Mouse (Mus musculus): ENCODE results near the gene Txnrd1.

Gene Txnrd1

DNA sequence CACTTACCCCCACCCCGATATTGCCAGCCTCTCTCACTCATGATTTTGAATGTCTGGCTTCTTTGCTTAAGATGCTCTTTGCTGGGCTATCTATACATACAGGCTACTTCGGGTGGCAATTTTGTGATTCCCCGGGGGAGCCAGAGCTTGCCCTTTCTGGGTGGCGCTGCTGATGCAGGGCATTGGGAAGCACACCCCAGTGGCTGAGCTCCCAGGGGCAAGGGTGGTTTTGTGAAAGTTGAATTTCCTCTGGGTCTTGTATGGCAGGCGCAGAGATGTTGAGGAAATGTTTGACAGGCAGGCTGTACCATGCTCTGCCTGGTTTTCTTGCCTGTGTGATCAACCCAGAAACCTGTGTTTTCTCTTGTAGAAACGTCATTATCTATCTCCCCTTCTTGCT is 15.1 kb upstream of the Txnrd1 start:
- DNase-seq = no peak

- DNase-seq = no peak
These were observed 10.5 kb upstream of the Txnrd1 start for GRCm38 (mm10) chr10:82823108-82823778.

GRCm38 (mm10) chr10:82823779-82824177 is 10.0 kb upstream of the Txnrd1 start:
- no peak for DNase-seq

- DNase-seq = no peak
These were observed 9.2 kb upstream of the Txnrd1 start for GRCm38 (mm10) chr10:82824541-82824940.

DNA sequence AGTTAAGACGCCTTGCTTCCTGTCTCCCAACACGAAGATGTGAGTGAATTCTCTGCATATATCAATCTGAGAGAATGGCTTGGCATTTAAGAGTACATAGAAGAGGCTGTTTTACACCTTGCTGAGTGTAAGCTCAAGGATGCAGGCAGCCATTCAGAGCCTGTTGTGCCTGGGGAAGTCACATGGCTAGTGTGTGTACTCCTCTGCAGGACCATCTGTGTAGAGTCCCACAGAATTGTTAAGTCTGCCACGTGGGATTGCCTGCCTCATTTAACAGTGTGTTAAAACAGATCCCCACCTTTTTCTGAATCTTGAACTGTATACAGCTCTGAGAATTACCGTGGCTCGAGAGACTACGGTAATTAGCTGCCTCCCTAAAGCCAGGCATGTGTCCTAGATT is 7.2 kb upstream of the Txnrd1 start:
- no peak for DNase-seq

DNA sequence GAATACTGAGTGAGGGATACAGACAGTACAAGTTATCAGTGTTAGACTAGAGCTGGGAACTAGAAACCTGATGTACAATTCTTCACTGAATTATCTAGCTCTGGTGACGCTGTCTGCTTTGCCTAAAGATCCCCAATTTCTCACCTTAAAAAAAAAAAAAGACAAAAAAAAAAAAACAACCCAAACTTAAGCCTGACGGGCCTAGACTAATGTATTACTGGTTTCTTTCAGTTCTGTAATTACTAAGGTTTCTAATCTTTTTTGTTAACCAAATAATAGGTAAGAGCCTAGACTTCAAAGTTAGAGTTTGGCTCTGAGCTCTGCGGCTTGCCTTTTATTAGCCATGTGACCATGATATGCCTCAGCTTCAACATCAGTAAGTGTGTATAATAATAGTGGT is 2.1 kb downstream of the Txnrd1 start:
- DNase-seq = no peak

- no peak for DNase-seq
These were observed 4.6 kb downstream of the Txnrd1 start for GRCm38 (mm10) chr10:82838390-82838789.

DNA sequence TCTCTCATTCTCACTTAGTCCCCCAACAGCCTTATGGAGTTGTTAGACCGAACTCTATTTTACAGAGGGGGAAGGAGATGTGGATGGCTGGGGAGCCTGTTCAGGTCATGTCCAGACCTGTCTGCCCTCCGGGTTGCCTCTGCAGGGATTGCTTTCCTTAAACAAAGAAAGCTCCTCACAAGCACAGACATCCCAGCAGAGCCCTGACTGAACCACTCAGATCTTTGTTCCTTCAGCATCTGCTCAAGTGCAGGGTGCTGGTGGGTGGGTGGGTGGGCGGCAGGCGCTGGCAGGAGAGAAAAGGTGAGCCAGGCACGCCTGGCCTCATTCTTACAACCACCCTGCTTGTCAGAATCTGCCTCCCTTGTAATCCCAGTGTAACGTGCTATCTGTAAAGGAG is 10.3 kb downstream of the Txnrd1 start:
- no peak for DNase-seq

GRCm38 (mm10) chr10:82844731-82845130 is 11.0 kb downstream of the Txnrd1 start:
- DNase-seq = no peak

- no peak for DNase-seq
These were observed 14.2 kb downstream of the Txnrd1 start for GRCm38 (mm10) chr10:82847821-82848459.

DNA sequence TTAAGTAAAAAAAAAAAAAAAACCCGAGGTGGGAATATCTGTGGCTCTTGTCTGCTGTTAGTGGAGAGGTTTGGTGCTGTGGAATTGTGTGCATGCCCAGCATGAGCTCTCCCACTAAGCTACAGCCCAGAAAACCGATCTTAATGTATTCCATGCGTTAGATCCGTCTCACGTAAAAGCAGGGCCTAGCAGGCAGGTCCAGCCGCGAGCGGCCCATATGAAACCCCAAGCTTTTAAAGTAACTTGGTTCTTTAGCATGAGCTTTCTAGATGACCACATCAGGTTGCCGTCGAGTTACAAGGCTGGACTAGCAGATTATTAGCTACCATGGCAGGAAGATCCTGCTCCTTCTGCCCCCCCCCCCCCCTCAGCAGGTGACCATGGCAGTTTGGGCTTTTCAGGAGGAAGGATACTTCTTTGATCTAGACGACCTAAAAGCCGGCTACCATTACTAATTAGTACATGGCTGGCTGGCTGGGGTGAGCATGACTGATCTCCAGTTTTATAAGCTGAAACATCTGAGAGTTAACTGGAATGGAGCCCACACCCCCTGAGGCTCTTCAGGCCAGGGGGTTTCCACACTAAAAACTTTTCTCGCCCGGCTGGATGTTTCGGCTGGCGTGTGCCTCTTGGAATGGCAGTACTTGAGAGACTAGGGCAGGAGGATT is 16.1 kb downstream of the Txnrd1 start:
- DNase-seq = no peak

DNA sequence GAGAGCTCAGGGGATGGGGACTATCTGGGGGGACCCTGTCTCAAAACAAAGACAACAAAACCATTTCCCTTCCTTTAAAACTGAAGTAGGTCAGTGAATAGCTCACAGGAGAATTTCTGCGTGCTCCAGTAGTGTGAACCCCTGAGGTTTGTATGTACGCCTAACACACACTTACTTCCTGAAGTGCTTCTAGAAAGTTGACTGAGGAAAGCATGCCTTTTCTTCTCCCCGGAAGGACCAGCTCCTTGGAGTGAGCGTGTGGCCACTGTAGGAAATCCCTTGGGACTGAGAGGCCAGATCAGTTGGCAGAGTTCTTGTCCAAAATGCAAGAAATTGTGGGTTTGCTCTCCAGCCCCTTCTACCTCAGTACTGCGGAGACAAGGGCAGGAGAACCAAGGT is 16.6 kb downstream of the Txnrd1 start:
- DNase-seq = no peak

DNA sequence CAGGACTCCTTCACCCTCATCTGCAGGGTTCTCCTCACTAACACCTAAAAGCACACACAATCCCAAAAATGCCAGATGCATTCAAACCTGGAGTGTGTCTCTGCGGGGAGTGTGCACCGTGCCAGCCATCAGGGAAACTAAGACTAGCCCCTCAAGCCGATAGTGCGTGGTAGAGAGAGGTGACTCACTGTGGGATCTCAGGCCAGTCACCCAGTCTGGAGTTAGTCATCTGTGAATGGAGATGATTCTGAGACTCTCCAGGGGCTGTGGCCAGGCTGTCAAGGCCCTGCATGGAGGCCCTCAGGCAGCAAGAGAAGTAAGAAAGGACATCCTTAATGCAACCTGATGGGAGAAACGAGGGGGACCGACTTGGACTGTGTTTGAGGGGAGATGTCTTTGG is 18.0 kb downstream of the Txnrd1 start:
- no peak for DNase-seq

- no peak for DNase-seq
These were observed 24.4 kb downstream of the Txnrd1 start for GRCm38 (mm10) chr10:82858032-82858680.

DNA sequence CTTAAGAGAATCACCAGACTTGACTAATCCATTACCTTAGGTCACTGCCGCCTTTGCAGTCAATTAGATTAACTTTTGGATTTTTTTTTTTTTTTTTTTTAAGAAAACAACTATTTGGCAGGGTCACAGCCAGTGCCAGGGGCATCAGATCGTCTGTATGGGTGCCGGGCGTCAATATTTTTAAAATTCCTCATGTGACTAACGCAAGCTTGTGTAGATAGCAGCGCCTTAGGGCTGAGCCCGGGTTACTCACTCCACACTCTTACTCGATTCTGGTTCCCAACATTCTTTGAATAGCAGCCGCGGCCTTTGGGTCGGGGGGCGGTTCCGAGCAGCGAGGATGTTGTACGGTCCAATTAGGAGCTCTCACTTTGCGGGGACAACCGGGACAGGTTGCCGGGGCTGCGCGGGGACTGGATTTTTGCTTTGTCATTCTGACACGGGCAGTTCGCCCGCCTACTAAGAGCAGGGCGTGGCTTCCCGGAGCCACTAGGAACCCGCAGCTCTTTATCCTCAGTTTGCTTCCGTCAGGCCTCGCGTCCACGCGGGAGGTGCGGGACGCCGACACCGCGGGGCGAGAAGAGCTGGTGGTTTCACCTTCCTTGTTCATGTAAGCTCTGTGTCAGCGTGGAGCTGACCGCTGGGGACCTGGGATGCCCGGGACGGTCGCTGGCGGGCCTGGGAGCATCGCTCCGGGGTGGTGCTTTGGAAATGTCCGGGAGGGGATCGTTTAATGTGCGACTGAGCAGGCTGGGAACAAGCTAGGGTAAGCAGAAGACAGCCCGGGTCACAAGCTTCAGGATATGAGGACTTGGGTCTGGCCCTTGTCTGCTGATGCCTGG is 25.2 kb downstream of the Txnrd1 start:
- DNase-seq = peak; percentile 79

DNA sequence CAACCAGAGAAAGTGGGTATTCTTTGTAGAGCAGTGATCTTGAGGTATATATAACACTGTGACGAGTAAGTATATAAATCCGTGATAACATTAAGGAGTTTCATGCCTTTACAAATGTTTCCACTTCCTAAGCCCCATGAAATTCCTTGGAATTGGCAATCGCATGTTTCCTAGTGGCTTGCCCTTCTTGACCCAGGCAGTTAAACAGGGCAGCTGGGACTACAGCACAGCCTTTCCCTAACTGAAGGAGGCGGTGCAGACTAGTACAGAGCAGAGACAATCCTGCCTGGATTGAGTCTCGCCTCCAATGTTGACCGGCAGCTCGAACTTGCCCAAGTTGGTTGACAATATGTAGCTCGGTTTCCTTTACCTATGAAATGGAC is 25.8 kb downstream of the Txnrd1 start:
- no peak for DNase-seq

GRCm38 (mm10) chr10:82860181-82860928 is 26.6 kb downstream of the Txnrd1 start:
- peak; percentile 58 for DNase-seq

- DNase-seq = no peak
These were observed 27.2 kb downstream of the Txnrd1 start for GRCm38 (mm10) chr10:82860929-82861315.

DNA sequence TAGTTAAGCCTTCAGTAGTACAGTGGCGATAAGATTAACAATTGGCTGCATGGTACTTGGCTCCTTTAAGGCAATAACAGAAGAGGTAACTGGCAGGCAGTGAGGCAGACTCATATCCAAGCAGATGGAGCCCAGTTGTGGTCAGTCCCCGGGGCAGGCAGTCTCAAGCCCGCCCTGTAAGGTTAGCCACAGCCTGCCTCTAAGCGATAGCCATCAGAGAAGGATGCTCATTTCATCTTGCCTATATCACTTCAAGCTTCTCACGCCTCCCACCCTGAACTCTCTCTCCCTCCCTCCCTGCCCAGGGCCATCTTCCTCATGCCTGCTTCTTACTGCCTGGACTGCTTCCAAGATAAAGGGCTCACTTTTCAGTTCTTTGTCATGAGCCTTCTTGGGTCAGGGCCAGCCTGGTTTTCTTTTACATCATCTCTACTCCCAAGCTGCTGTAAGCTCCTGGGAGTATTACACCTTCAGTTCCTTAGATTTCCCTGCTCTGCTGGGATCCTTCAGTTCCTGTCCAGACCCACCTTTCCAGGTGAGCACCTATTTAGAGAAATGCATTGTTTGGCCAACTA is 29.4 kb downstream of the Txnrd1 start:
- DNase-seq = no peak

- DNase-seq = no peak
These were observed 30.1 kb downstream of the Txnrd1 start for GRCm38 (mm10) chr10:82863827-82864226.

- DNase-seq = no peak
These were observed 32.6 kb downstream of the Txnrd1 start, which contains the start of gene Eid3 for GRCm38 (mm10) chr10:82866356-82866755. Eid3 (plus strand) TSS chr10:82866626.

GRCm38 (mm10) chr10:82866832-82867231 is 33.1 kb downstream of the Txnrd1 start:
- DNase-seq = no peak

All from right cerebral cortex, postnatal 4 days (tissue).